Mouse (Mus musculus): ENCODE measurements at regions not wholly inside any gene's neighbourhood (a gene's known extent, or its start where the extent isn't known, plus 50 kb on each side); places are given as distances from the start of the nearest gene placed in this dataset.

DNA sequence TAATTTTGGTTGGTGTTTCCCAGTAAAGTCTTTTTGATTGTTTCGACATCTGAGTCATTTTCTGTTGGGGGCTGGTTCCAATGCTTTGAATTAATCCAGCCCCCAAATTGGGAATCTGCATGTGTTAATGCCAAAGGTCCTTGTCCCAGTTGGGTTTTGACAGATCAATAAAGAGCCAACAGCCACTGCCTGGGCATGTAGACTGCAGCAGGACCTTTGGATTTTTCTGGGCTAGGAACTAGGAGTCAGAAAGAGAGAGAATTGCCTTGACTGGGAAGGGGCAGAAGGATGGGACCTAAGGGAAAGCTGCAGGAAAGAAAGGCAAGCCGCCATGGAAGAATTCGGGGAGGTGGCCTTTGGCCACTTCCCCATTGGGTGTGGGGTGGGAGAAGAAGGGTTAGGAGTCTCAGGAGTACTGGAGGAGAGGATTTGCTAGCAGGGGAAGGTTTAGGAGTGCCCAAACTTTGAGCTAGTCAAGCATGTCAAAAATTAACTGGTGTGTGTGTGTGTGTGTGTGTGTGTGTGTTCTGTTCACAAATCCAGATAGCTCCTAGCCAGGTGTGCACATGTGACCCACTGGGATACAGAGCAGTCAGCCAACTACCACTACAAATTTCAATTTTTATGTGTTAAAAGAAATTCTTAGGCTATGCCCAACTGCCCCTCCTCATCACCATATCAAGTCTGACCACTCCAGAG, 51.0 kb upstream of the Pde7b start:
- TF ChIP-seq CTCF (IDR thresholded peaks at IDR 0.05) (no peak), EP300 (IDR thresholded peaks at IDR 0.05) (no peak)

Data from lung, postnatal 0 days (tissue).